Mouse (Mus musculus): ENCODE results near the gene Grm8.

DNA sequence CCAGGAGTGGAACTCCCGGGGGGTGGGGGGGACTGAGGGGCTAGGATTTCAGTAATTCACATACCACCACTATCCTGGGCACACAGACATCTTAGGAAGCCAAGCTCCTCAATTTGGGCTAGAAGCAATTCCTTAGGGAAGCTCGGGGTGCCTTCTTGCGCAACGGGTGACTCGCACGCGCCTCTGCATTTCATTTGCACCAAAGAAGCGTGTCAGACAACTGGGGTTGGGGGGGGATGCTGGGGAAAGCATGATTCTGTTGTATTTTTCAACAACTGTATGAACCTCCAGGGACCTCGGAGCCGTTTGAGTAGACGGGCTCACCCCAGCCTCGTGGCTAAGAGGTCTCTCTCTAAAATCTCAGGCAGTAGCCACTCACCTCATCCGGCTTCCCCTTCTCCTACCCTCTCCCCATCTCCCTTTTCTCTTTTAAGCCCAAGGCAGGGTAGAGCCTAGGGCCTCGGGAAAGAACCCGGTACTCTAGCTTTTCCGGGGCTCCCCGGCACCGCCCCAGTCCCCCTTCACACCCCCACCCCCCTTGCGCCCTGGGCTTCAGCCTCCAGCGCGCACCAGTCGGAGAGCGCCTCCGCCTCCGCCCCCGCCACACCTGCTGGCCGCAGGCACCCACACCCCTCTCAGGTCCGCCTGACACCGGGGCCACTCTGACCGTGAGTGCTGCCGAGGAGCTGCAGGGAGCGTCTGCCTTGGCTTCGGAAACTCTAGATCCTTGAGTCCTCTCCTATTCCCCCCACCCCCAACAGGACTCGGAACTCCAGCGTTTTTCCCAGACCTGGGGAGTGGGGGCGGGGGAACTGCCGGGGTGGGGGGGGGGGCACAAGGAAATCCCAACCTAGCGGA, 1.5 kb downstream of the Grm8 start:
- TF ChIP-seq ZC3H11A (IDR thresholded peaks at IDR 0.05; ENCODE audit: borderline replicate concordance, low read depth, low read length) (no peak), ZNF384 (IDR thresholded peaks at IDR 0.05; ENCODE audit: low read depth, low read length) (no peak), CHD2 (IDR thresholded peaks at IDR 0.05; ENCODE audit: low read depth, low read length) (no peak), MAFK (IDR thresholded peaks at IDR 0.05; ENCODE audit: insufficient read depth, low read depth, low read length) (no peak), HCFC1 (IDR thresholded peaks at IDR 0.05; ENCODE audit: borderline replicate concordance, insufficient read depth, low read length) (no peak)

Data from ES-E14 (cell line).